Mouse (Mus musculus): ENCODE data around the gene Ddx39. TPM values are rescaled to one million over a fixed set of nuclear protein-coding genes. Genes with fewer than 3 reads are reported as not detected.

Ddx39 gene
- 10 to 100 TPM; 15.7 to 17.7 TPM for total RNA-seq (2021)
- 18.0 and 27.3 TPM in 2 replicates for polyA plus RNA-seq (2012; rRNA removed)
- long read RNA-seq, transcript Ddx39-201 (11 exons, 1,656 nt) = major isoform, 29 of 35 reads
- long read RNA-seq, transcript Ddx39-203 (11 exons, 1,927 nt) = minor isoform, 5 of 35 reads
- long read RNA-seq, partial matches to known transcripts = 0 of 35 reads
- long read RNA-seq, other reads (novel, unspliced or antisense) = 1 of 35 reads

- H3K36me3 ChIP-seq (ENCODE audit: control insufficient read depth, insufficient read depth, low read length) = no peaks in the 10 kb centered on the region
- intact Hi-C loops (cut with DNase I) = no loop called here
- no peaks in the 10 kb centered on the region for H3K27me3 ChIP-seq (ENCODE audit: control insufficient read depth, insufficient read depth, low read length)
- H3K79me2 ChIP-seq (replicated peaks; ENCODE audit: control insufficient read depth, insufficient read depth, low read length) = peaks cover 5% of the 10 kb centered on the region; the same call in 1 of the 2 replicates
- under 1% methylated on average over 63 of the region's 63 CpGs for WGBS
- peak within 1 kb of the TSS; percentile 85 for H3K9ac ChIP-seq (ENCODE audit: low read depth, low read length)
- H3K4me3 ChIP-seq = peak within 1 kb of the TSS; percentile 86
- peak; percentile 94 to 98 for DNase-seq
- H3K27ac ChIP-seq = peak within 1 kb of the TSS; percentile 90
- peaks cover 3% of the 10 kb centered on the region; the same call in 1 of the 2 replicates for H3K4me1 ChIP-seq (ENCODE audit: control insufficient read depth, insufficient read depth, low read length)
- no peak for TF ChIP-seq CTCF (IDR thresholded peaks at IDR 0.05)
- peak; percentile 69; the same call in 1 of the 2 replicates for TF ChIP-seq EP300 (IDR thresholded peaks at IDR 0.05; ENCODE audit: insufficient read depth, low read depth, low read length)
- TF ChIP-seq POLR2A (IDR thresholded peaks at IDR 0.05; ENCODE audit: insufficient read depth, low read depth, low read length) = peak; percentile 80
Measured at GRCm38 (mm10) chr8:83715031-83715690, at the start of gene Ddx39. Ddx39 (plus strand) TSS chr8:83715177.

- peak; percentile 80 to 84 for DNase-seq
- peak; percentile 40 for TF ChIP-seq CTCF (IDR thresholded peaks at IDR 0.05)
- no peak for TF ChIP-seq EP300 (IDR thresholded peaks at IDR 0.05; ENCODE audit: insufficient read depth, low read depth, low read length)
- TF ChIP-seq POLR2A (IDR thresholded peaks at IDR 0.05; ENCODE audit: insufficient read depth, low read depth, low read length) = peak; percentile 44
- H3K4me3 ChIP-seq = no peak within 1 kb of the TSS
- H3K4me1 ChIP-seq (ENCODE audit: control insufficient read depth, insufficient read depth, low read length) = peaks cover 14% of the 10 kb centered on the region
- intact Hi-C loops (cut with DNase I) = loop anchor here (2.0 to 5.0 kb wide), 3 partner anchors 57 to 286 kb away; no protein-coding TSS in a partner anchor
- H3K36me3 ChIP-seq (ENCODE audit: control insufficient read depth, insufficient read depth, low read length) = no peaks in the 10 kb centered on the region
- no peaks in the 10 kb centered on the region for H3K27me3 ChIP-seq (ENCODE audit: control insufficient read depth, insufficient read depth, low read length)
- H3K9ac ChIP-seq (ENCODE audit: low read depth, low read length) = no peak within 1 kb of the TSS
- H3K27ac ChIP-seq = peak within 1 kb of the TSS; percentile 57
- WGBS = 11% methylated on average over 14 of the region's 14 CpGs
- H3K79me2 ChIP-seq (replicated peaks; ENCODE audit: control insufficient read depth, insufficient read depth, low read length) = no peaks in the 10 kb centered on the region
Measured at GRCm38 (mm10) chr8:83665969-83666865, 48.8 kb upstream of the Ddx39 start, which contains the start of gene Ptger1. Ptger1 (plus strand) TSS chr8:83666678.

- H3K27me3 ChIP-seq (ENCODE audit: control insufficient read depth, insufficient read depth, low read length) = no peaks in the 10 kb centered on the region
- intact Hi-C loops (cut with DNase I) = loop anchor here (2.0 to 5.0 kb wide), 3 partner anchors 56 to 285 kb away; no protein-coding TSS in a partner anchor
- no peak for DNase-seq
- 90% methylated on average over 3 of the region's 3 CpGs for WGBS
- no peak overlapping the region for H3K4me3 ChIP-seq
- H3K27ac ChIP-seq = peak overlapping the region; percentile 12; the same call in 1 of the 2 replicates
- no peaks in the 10 kb centered on the region for H3K79me2 ChIP-seq (replicated peaks; ENCODE audit: control insufficient read depth, insufficient read depth, low read length)
- no peak overlapping the region for H3K9ac ChIP-seq (ENCODE audit: low read depth, low read length)
- no peaks in the 10 kb centered on the region for H3K36me3 ChIP-seq (ENCODE audit: control insufficient read depth, insufficient read depth, low read length)
- peaks cover 14% of the 10 kb centered on the region for H3K4me1 ChIP-seq (ENCODE audit: control insufficient read depth, insufficient read depth, low read length)
- TF ChIP-seq EP300 (IDR thresholded peaks at IDR 0.05; ENCODE audit: insufficient read depth, low read depth, low read length) (no peak), CTCF (IDR thresholded peaks at IDR 0.05) (no peak), POLR2A (IDR thresholded peaks at IDR 0.05; ENCODE audit: insufficient read depth, low read depth, low read length) (no peak)
Measured at GRCm38 (mm10) chr8:83666866-83667234, 48.1 kb upstream of the Ddx39 start.

- Histone ChIP-seq H3K27ac (no peak overlapping the region), H3K4me3 (no peak overlapping the region), H3K27me3 (ENCODE audit: control insufficient read depth, insufficient read depth, low read length) (no peaks in the 10 kb centered on the region), H3K9ac (ENCODE audit: low read depth, low read length) (no peak overlapping the region), H3K36me3 (ENCODE audit: control insufficient read depth, insufficient read depth, low read length) (no peaks in the 10 kb centered on the region), H3K79me2 (replicated peaks; ENCODE audit: control insufficient read depth, insufficient read depth, low read length) (no peaks in the 10 kb centered on the region), H3K4me1 (ENCODE audit: control insufficient read depth, insufficient read depth, low read length) (peaks cover 12% of the 10 kb centered on the region)
- intact Hi-C loops (cut with DNase I) = loop anchor here (2.0 to 5.0 kb wide), 3 partner anchors 55 to 285 kb away; no protein-coding TSS in a partner anchor
- 80% methylated on average over 10 of the region's 10 CpGs for WGBS
- TF ChIP-seq POLR2A (IDR thresholded peaks at IDR 0.05; ENCODE audit: insufficient read depth, low read depth, low read length) (no peak), CTCF (IDR thresholded peaks at IDR 0.05) (no peak)
- no peak for DNase-seq
Measured at GRCm38 (mm10) chr8:83667526-83667925, 47.5 kb upstream of the Ddx39 start.

GRCm38 (mm10) chr8:83668010-83668916 lies 46.7 kb upstream of the Ddx39 start:
- H3K27me3 ChIP-seq (ENCODE audit: control insufficient read depth, insufficient read depth, low read length) = no peaks in the 10 kb centered on the region
- H3K79me2 ChIP-seq (replicated peaks; ENCODE audit: control insufficient read depth, insufficient read depth, low read length) = no peaks in the 10 kb centered on the region
- peak; percentile 52 to 61 for DNase-seq
- 53% methylated on average over 80 of the region's 80 CpGs for WGBS
- TF ChIP-seq CTCF (IDR thresholded peaks at IDR 0.05) (peak; percentile 70), POLR2A (IDR thresholded peaks at IDR 0.05; ENCODE audit: insufficient read depth, low read depth, low read length) (no peak)
- no peaks in the 10 kb centered on the region for H3K36me3 ChIP-seq (ENCODE audit: control insufficient read depth, insufficient read depth, low read length)
- no peak overlapping the region for H3K9ac ChIP-seq (ENCODE audit: low read depth, low read length)
- no peak overlapping the region for H3K4me3 ChIP-seq
- peaks cover 8% of the 10 kb centered on the region for H3K4me1 ChIP-seq (ENCODE audit: control insufficient read depth, insufficient read depth, low read length)
- H3K27ac ChIP-seq = no peak overlapping the region
- intact Hi-C loops (cut with DNase I) = loop anchor here (5.0 kb wide), 2 partner anchors 69 to 284 kb away; no protein-coding TSS in a partner anchor
